Comparison of ENCODE assay signal across 23 mouse cellular contexts in genomic region chr5:140002541-140002940, GRCm38 (mm10).
"Had no signal": no experiment of that assay in that cellular context is flagged by ENCODE, and none has a peak within 500 bp of the region (broad histone marks: within the 10 kb centered on the region; RNA-seq: fewer than 3 reads in every experiment).

No protein-coding gene starts in this region.

- ATAC-seq: liver, postnatal 0 days; lung, postnatal 0 days had no signal

- DNase-seq: kidney, adult 9 months; kidney, postnatal 14 days; kidney, postnatal 4 days; left cerebral cortex, postnatal 4 days; liver, postnatal 0 days; lung, embryonic 14.5 days; right cerebral cortex, adult 18-20 months; right cerebral cortex, postnatal 14 days; right cerebral cortex, postnatal 4 days; thymus, adult 2 months; thymus, postnatal 14 days; thymus, postnatal 4 days had no signal

- H3K27me3 ChIP-seq: limb, embryonic 12.5 days; limb, embryonic 15.5 days; neural tube, embryonic 15.5 days had no signal

- H3K9me3 ChIP-seq: limb, embryonic 12.5 days; limb, embryonic 15.5 days; megakaryocyte, embryonic 14.5 days; midbrain, embryonic 12.5 days; neural tube, embryonic 15.5 days had no signal

- H3K27ac ChIP-seq: limb, embryonic 12.5 days; limb, embryonic 15.5 days; liver, embryonic 14.5 days; macrophage; midbrain, embryonic 12.5 days; neural tube, embryonic 15.5 days; stomach, postnatal 0 days had no signal

- H3K4me2 ChIP-seq: limb, embryonic 12.5 days; limb, embryonic 15.5 days; liver, embryonic 11.5 days; lung, embryonic 14.5 days; midbrain, embryonic 12.5 days; neural tube, embryonic 15.5 days had no signal

- H3K36me3 ChIP-seq: limb, embryonic 12.5 days; limb, embryonic 15.5 days; midbrain, embryonic 12.5 days; neural tube, embryonic 15.5 days had no signal

- H3K4me1 ChIP-seq: megakaryocyte, embryonic 14.5 days had no signal

- H3K4me3 ChIP-seq: limb, embryonic 12.5 days; limb, embryonic 15.5 days; megakaryocyte, embryonic 14.5 days; midbrain, embryonic 12.5 days; myocyte; neural tube, embryonic 15.5 days had no signal

- H3K9ac ChIP-seq: limb, embryonic 12.5 days; limb, embryonic 15.5 days; liver, embryonic 14.5 days; liver, postnatal 0 days; lung, embryonic 14.5 days; midbrain, embryonic 12.5 days; neural tube, embryonic 15.5 days had no signal
